Mouse (Mus musculus) mature B cell (primary cell): ENCODE results near the gene Acbd7.

Source experiments
- in situ Hi-C: fragments of 300-500 bp; cut with MboI; formaldehyde crosslinking; loops from 2 replicates; pipeline ENCODE4 v1.14.3; 2019

Gene Acbd7

GRCm38 (mm10) chr2:3335611-3336301 lies at the start of gene Acbd7:
Gene Acbd7, plus strand, starts transcription at chr2:3336168.
- in situ Hi-C loops: loop anchor here (10.0 kb wide), 2 partner anchors 89 to 459 kb away; partner anchors contain the start of genes Dclre1c and Meig1

GRCm38 (mm10) chr2:3286243-3286642 lies 49.7 kb upstream of the Acbd7 start:
- in situ Hi-C loops: no loop called here

GRCm38 (mm10) chr2:3289581-3289980 lies 46.4 kb upstream of the Acbd7 start:
- in situ Hi-C loops: no loop called here

GRCm38 (mm10) chr2:3292170-3292569 lies 43.8 kb upstream of the Acbd7 start:
- in situ Hi-C loops: loop anchor here (5.0 kb wide), 1 partner anchor 35 kb away; no protein-coding TSS in a partner anchor

- in situ Hi-C loops: no loop called here
Measured at GRCm38 (mm10) chr2:3295826-3296225, 40.1 kb upstream of the Acbd7 start.

GRCm38 (mm10) chr2:3305426-3306025 lies 30.4 kb upstream of the Acbd7 start:
- in situ Hi-C loops: no loop called here

- in situ Hi-C loops: no loop called here
Measured at GRCm38 (mm10) chr2:3323132-3323531, 12.8 kb upstream of the Acbd7 start.

GRCm38 (mm10) chr2:3324381-3325130 lies 11.4 kb upstream of the Acbd7 start:
- in situ Hi-C loops: loop anchor here (5.0 kb wide), 1 partner anchor 32 kb away; no protein-coding TSS in a partner anchor

- in situ Hi-C loops: loop anchor here (5.0 kb wide), 1 partner anchor 34 kb away; no protein-coding TSS in a partner anchor
Measured at GRCm38 (mm10) chr2:3326547-3326946, 9.4 kb upstream of the Acbd7 start.

GRCm38 (mm10) chr2:3327351-3327750 lies 8.6 kb upstream of the Acbd7 start:
- in situ Hi-C loops: loop anchor here (5.0 kb wide), 1 partner anchor 35 kb away; no protein-coding TSS in a partner anchor

- in situ Hi-C loops: loop anchor here (10.0 kb wide), 2 partner anchors 94 to 464 kb away; partner anchors contain the start of genes Dclre1c and Meig1
Measured at GRCm38 (mm10) chr2:3331071-3331703, 4.8 kb upstream of the Acbd7 start.

GRCm38 (mm10) chr2:3332056-3332455 lies 3.9 kb upstream of the Acbd7 start:
- in situ Hi-C loops: loop anchor here (10.0 kb wide), 2 partner anchors 93 to 463 kb away; partner anchors contain the start of genes Dclre1c and Meig1

GRCm38 (mm10) chr2:3332484-3333242 lies 3.3 kb upstream of the Acbd7 start, which contains the start of gene Rpp38:
Gene Rpp38, minus strand, starts transcription at chr2:3332643.
- in situ Hi-C loops: loop anchor here (10.0 kb wide), 2 partner anchors 92 to 462 kb away; partner anchors contain the start of genes Dclre1c and Meig1

- in situ Hi-C loops: loop anchor here (10.0 kb wide), 2 partner anchors 91 to 461 kb away; partner anchors contain the start of genes Dclre1c and Meig1
Measured at GRCm38 (mm10) chr2:3333761-3334160, 2.2 kb upstream of the Acbd7 start.

GRCm38 (mm10) chr2:3348422-3348821 lies 12.5 kb downstream of the Acbd7 start:
- in situ Hi-C loops: no loop called here

- in situ Hi-C loops: no loop called here
Measured at GRCm38 (mm10) chr2:3348919-3349318, 13.0 kb downstream of the Acbd7 start.

GRCm38 (mm10) chr2:3353160-3353559 lies 17.2 kb downstream of the Acbd7 start:
- in situ Hi-C loops: no loop called here

- in situ Hi-C loops: no loop called here
Measured at GRCm38 (mm10) chr2:3355793-3356192, 19.8 kb downstream of the Acbd7 start.

GRCm38 (mm10) chr2:3356311-3356710 lies 20.3 kb downstream of the Acbd7 start:
- in situ Hi-C loops: no loop called here

GRCm38 (mm10) chr2:3357887-3358286 lies 21.9 kb downstream of the Acbd7 start:
- in situ Hi-C loops: no loop called here

GRCm38 (mm10) chr2:3361067-3361466 lies 25.1 kb downstream of the Acbd7 start:
- in situ Hi-C loops: no loop called here
